Mouse (Mus musculus) right cerebral cortex, postnatal 36 days (tissue): ENCODE measurements around the gene Olfr871.
"Not testable (repeated sequence)": the region's sequence is repeated elsewhere in the genome, so short reads cannot be mapped to it uniquely, and the experiment has no call there.

Experiments
- DNase-seq, 2 experiments: peaks; one replicate each; pipeline ENCODE4 v3.0.0; 2022; ENCODE audit warnings: low spot score in 2 of 2, mixed read lengths in 1 of 2

Gene Olfr871

DNA sequence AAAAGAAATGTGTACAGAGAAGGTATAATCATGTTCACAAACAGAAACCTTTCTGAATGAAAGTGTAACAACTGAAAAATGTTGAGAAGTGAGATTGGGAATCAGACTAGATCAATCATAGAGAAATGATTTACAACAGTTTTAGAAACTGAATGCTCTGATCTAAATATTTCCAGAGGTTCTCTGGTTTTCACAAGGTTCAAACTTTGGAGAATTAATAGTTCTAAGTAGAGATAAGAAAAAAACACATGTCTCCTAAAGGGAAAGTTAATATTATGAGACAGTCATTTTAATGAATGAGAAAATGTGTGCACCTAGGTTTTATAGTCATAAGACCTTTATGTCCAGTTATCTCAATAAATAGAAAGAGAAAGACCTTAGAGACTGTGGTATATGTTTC is at the start of gene Olfr871:
Olfr871 (plus strand) TSS at position 301 of the 400 bp plus-strand sequence.
- DNase-seq, result no peak

DNA sequence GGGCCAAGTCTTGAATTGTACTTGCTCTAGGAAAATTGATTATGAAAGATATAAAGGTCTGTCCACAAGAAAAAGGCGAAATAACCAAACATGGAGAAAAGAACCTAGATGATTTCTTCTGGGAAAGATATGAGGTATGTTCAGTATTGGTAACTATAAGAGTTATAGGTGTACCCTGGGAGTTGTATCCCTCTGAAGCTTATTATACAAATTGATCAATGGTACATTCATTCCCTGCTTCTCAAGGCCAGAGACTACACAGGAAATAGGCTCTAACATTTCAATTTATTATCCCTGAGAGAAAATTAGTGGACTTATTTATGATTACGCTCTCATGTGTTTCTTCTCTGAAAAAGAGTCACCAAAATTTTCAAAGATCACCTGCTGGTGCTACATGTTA is 38.0 kb upstream of the Olfr871 start, which contains the start of gene Olfr870:
Olfr870 (minus strand) TSS at position 101 of the 400 bp plus-strand sequence.
- DNase-seq, result no peak

GRCm38 (mm10) chr9:20179463-20179862 is 32.5 kb upstream of the Olfr871 start:
- no peak for DNase-seq

GRCm38 (mm10) chr9:20202131-20202530 is 9.9 kb upstream of the Olfr871 start:
- no peak for DNase-seq

GRCm38 (mm10) chr9:20203413-20203984 is 8.5 kb upstream of the Olfr871 start:
- DNase-seq, result not testable (repeated sequence)

DNA sequence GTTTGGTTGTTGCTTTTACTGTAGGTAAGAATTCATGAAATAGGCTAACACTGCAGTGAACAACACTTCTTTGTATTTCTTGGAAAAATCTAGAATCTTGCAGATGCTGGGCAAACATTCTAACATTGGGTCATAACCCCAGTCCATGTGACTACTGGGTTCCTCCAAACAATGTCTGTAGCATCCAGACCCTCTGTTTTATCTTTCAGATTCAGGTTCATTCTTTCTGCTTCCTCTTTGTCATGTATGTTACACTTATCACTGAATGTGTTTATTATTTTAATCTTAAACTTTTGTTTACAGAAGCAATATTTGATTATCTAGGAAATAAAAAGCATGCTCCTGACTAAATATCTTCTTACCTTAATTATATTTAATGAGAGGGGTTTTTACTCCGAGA is 1.2 kb upstream of the Olfr871 start:
- DNase-seq, result no peak

- no peak for DNase-seq
Observed at GRCm38 (mm10) chr9:20211477-20211876, 530 bp upstream of the Olfr871 start.

GRCm38 (mm10) chr9:20236819-20237218 is 24.8 kb downstream of the Olfr871 start, which contains the start of gene Olfr872:
Olfr872 (plus strand) TSS chr9:20237119.
- DNase-seq, result no peak

DNA sequence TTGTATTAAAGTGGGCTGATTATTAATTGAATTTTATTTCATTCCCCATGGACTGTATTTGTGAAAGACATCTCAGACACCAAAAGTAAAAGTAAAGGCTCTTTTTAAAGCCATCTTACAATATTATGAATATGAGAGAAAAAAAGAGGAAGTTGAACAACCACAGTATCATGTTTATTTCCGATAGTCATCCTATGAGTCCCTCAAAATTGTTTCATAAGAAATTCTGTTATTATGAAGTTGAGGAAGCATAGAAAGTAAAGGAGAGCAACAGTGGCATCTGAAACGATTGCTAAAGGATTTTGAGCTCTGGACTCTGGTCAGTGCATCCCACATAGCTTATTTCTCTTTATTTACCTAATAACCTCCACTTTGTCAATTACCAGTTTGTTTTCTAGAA is 25.4 kb downstream of the Olfr871 start:
- no peak for DNase-seq
